Mouse (Mus musculus) small intestine, adult 2 months (tissue): ENCODE measurements around the gene Gabarap.

ENCODE experiments used
- CTCF ChIP-seq: fragments of 200-500 bp; IDR thresholded peaks from 2 replicates; pipeline ENCODE4 v1.5.1; 2012; ENCODE audit warnings: low read depth, mild to moderate bottlenecking, control low read depth, inconsistent platforms, low read length, moderate library complexity, mixed read lengths; ENCODE audit not compliant: insufficient replicate concordance, insufficient read length; ENCODE audit errors: extremely low read depth
- POLR2A ChIP-seq: fragments of 200-500 bp; IDR thresholded peaks from 2 replicates; pipeline ENCODE4 v1.6.1; 2012; ENCODE audit warnings: low read depth, mild to moderate bottlenecking, control low read depth, inconsistent platforms, low read length, moderate library complexity

DNA sequence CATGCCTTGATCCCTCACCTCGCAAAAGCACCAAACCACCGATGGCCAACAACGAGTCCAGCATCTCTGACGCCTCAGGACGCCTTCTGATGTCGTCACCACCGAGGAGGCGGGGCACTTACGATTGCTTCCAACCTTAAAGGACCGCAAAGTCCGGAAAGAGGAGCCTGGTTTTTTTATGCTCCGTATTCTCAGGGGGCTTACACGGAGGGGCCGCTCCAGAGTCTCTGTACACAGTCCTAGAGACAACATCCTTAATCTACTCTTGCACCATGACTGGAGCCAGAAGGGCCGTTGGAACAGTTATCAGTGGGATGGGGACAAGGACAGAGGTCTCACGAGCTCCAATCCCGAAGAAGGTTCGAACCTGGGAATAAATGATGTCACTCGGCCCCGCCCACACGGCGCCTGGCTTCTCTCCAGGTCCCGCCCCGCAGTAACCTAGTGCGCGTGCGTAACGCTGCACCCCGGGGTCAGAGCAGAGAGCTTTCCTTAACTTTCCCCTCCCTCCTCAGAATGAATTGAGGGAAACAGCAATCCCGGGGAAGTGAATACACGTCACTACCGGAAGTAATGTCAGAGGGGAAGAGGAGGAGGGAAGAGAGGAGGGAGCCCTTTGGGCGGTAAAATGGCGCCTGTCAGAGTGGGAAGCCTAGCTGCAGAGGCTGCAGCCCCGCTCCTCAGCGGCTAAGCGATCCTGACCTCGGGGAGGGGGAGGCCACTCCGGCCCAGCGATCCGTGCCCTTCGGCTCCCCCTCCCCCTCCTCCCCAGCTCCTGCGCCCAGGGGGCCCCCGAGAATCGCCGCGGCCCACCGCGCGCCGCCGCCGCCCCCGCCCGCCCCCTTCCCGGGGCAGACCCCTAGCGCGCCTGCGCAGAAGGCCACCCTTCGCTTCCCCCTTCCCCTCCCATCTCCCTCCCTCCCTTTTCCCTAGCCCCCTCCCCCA is 10.5 kb upstream of the Gabarap start:
- TF ChIP-seq CTCF (no peak), POLR2A (peak; percentile 97)
